Mouse (Mus musculus) heart, embryonic 16.5 days (tissue): ENCODE results near the gene Plekhd1. TPM values are rescaled to one million over a fixed set of nuclear protein-coding genes. Genes with fewer than 3 reads are reported as not detected.

Experiments
- ATAC-seq: fragments of 200-750 bp; cut with Nextera tagmentation; replicated peaks from 2 replicates; pipeline ENCODE4 v1.8.0; 2017; ENCODE audit warnings: moderate number of reproducible peaks; ENCODE audit not compliant: insufficient read depth, low FRiP score; ENCODE audit errors: extremely low read depth
- H3K27ac ChIP-seq: fragments of 300-500 bp; sonication (generic); 2 replicates; pipeline ENCODE4 v1.5.1; 2014; ENCODE audit warnings: mild to moderate bottlenecking, low read length, control low read depth, moderate library complexity
- H3K27me3 ChIP-seq: fragments of 300-500 bp; sonication (generic); 2 replicates; pipeline ENCODE4 v1.6.1; 2014; ENCODE audit warnings: low read length, mixed read lengths; ENCODE audit not compliant: control insufficient read depth, insufficient read depth
- H3K36me3 ChIP-seq: fragments of 300-500 bp; sonication (generic); 2 replicates; pipeline ENCODE4 v1.6.1; 2014; ENCODE audit not compliant: control insufficient read depth, insufficient read depth
- H3K4me1 ChIP-seq: fragments of 300-500 bp; sonication (generic); 2 replicates; pipeline ENCODE4 v1.6.1; 2014; ENCODE audit warnings: low read length, mixed read lengths; ENCODE audit not compliant: control insufficient read depth, insufficient read depth
- H3K4me2 ChIP-seq: fragments of 300-500 bp; sonication (generic); 2 replicates; pipeline ENCODE4 v1.6.1; 2014; ENCODE audit warnings: low read depth, mild to moderate bottlenecking, control low read depth, low read length
- H3K4me3 ChIP-seq: fragments of 300-500 bp; sonication (generic); 2 replicates; pipeline ENCODE4 v1.5.1; 2014; ENCODE audit warnings: mild to moderate bottlenecking, control low read depth, low read length
- H3K9ac ChIP-seq: fragments of 300-500 bp; sonication (generic); 2 replicates; pipeline ENCODE4 v1.6.1; 2014; ENCODE audit warnings: low read length, control low read depth
- H3K9me3 ChIP-seq: fragments of 300-500 bp; sonication (generic); replicated peaks from 2 replicates; pipeline ENCODE4 v1.6.1; 2016; ENCODE audit warnings: low read length; ENCODE audit not compliant: control insufficient read depth
- WGBS: fragments of 180-500 bp; shearing (Covaris S2); extraction: QIAGEN DNeasy Blood & Tissue Kit; methylation state at CpG from one replicate; pipeline ENCODE4 v1.1.7; 2014; 5-methylcytosine and 5-hydroxymethylcytosine counted together
- polyA plus RNA-seq: library from polyadenylated mRNA; unstranded; fragments of >200 nt; fragmentation: Nextera tagmentation; extraction: Ambion mirVana; gene quantifications from 2 replicates; pipeline ENCODE4 v1.2.1, GENCODE M21; 2015

Plekhd1 gene
- 0.28 and 0.65 TPM in 2 replicates for polyA plus RNA-seq

DNA sequence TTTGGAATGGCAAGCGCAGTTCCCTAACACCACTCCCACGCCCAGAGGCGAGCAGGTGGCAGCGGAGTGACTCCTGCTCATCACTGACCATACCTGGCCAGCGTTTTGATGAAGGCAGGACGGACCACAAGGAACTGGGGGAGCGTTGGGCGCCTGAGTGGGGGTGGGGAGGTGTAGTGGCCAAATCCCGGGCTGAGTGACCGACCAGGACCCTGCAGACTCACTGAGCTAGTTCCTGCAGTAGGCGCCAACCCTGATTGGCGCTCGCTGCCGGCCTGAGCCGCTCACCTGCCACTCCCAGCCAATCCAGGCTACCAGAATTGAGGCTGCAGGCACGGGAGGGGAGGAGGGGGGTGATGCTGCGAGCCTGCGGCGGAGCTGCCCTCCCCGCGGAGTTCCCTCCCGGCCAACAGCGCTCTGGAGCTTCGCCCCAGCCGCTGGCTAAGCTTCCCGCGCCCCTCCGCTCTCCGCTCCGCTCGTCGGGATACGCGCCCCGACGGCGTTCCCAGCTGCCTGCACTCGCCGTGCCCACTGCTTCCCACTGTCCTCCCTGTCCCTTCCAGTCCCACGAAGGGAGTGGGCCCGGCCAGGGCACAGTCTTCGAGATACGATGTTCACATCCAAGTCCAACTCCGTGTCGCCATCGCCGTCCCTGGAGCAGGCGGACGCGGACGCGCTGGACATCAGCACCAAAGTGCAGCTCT is at the start of gene Plekhd1:
Gene Plekhd1, plus strand, starts transcription at position 323 of the 704 bp plus-strand sequence.
- H3K9ac ChIP-seq: peak within 1 kb of the TSS; percentile 5; the same call in 1 of the 2 replicates

DNA sequence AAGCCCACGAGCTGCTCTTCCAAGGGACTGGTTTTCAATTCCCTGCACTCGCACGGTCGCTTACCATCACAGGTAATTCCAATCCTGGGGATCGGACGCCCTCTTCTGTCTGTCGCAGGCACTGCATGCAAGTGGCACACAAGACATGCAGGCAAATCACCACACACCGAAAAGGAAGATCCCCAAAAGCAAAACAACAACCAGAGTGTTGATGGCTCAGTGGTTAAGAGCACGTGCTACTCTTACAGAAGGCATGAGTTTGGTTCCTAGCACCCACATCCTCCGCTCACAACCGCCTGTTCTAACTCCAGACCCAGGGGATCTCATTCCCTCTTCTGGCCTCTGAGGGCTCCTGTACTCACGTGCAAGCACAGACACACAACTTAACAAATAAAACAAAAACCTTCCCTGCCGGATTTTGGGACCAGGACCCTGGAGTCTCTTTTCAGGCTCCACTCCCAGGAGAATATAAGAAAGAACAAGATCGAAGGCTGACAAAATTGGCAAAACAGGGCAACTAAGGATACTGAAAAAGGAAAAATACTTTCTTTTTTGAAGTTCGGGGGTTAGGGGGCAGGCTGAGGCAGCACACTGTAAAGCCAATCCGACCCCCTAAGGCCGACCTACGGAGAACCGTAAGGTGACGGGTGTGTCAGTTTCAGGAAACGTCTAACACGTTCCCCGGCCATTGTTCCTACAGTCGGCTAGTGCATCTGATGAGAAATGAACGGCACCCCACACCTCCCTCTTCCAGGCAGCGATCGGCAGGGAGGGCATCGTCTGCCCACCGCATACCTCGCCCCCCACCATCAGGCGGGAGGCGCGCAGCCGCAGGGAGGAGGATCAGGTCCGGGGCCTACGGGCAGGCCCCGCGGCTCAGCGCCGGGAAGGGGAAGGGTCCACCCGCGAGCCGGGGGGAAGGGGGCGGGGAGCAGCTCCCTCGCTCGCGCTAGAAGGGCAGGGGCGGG is 49.4 kb upstream of the Plekhd1 start:
- Histone ChIP-seq H3K9me3 (no peaks in the 10 kb centered on the region), H3K9ac (peak overlapping the region; percentile 97), H3K27me3 (no peaks in the 10 kb centered on the region), H3K4me3 (peak overlapping the region; percentile 83), H3K27ac (peak overlapping the region; percentile 90), H3K4me1 (peaks cover 27% of the 10 kb centered on the region), H3K36me3 (peaks cover 29% of the 10 kb centered on the region), H3K4me2 (peak overlapping the region; percentile 83)
- peak; percentile 35 for ATAC-seq
- WGBS: 3% methylated on average over 48 of the region's 48 CpGs

More for the DNA sequence above, at the start of gene Plekhd1:
- no peaks in the 10 kb centered on the region for H3K36me3 ChIP-seq
- H3K27me3 ChIP-seq: peaks cover 26% of the 10 kb centered on the region
- H3K4me3 ChIP-seq: peak within 1 kb of the TSS; percentile 43
- peaks cover 13% of the 10 kb centered on the region for H3K4me1 ChIP-seq
- H3K9me3 ChIP-seq: no peaks in the 10 kb centered on the region
- 2% methylated on average over 52 of the region's 52 CpGs for WGBS
- peak within 1 kb of the TSS; percentile 63 for H3K4me2 ChIP-seq
- 0 out of 2 replicates have a peak, but pooled peaks have one; percentile 34 for ATAC-seq
- H3K27ac ChIP-seq: no peak within 1 kb of the TSS

- H3K4me2 ChIP-seq: peak within 1 kb of the TSS; percentile 94
- H3K9me3 ChIP-seq: no peaks in the 10 kb centered on the region
- H3K36me3 ChIP-seq: peaks cover 24% of the 10 kb centered on the region
- peak within 1 kb of the TSS; percentile 83 for H3K4me3 ChIP-seq
- peak within 1 kb of the TSS; percentile 90 for H3K27ac ChIP-seq
- WGBS: under 1% methylated on average over 50 of the region's 50 CpGs
- peak; percentile 95 for ATAC-seq
- H3K4me1 ChIP-seq: peaks cover 27% of the 10 kb centered on the region
- H3K27me3 ChIP-seq: no peaks in the 10 kb centered on the region
- peak within 1 kb of the TSS; percentile 97 for H3K9ac ChIP-seq
Measured at GRCm38 (mm10) chr12:80643693-80644505, 48.5 kb upstream of the Plekhd1 start, which contains the start of the genes Slc39a9 and Erh. TSS of gene Slc39a9 (plus strand) at chr12:80643883. TSS of gene Erh (minus strand) at chr12:80644341.

DNA sequence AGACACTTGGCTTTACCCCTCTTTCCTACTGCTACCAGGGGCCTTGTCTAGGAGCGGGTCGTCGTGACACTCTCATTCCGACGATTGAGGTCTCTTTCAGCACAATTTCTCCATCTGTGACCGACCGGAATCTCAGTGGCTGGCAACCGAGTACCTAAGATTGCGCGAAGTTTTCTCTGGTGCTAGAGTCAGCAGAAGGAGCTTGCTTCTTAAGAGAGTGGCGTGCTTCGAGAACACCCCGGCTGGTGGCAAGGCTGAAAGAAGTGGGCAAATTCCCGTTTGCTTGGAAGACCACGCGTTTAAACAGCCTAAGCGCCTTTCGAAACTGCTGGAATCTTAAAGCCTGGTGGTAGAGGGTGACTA is 47.9 kb upstream of the Plekhd1 start:
- Histone ChIP-seq H3K4me1 (peaks cover 27% of the 10 kb centered on the region), H3K4me3 (peak overlapping the region; percentile 83), H3K9me3 (no peaks in the 10 kb centered on the region), H3K27ac (peak overlapping the region; percentile 90), H3K9ac (peak overlapping the region; percentile 97), H3K36me3 (peaks cover 19% of the 10 kb centered on the region), H3K27me3 (no peaks in the 10 kb centered on the region), H3K4me2 (peak overlapping the region; percentile 94)
- ATAC-seq: no peak
- WGBS: 5% methylated on average over 18 of the region's 18 CpGs

DNA sequence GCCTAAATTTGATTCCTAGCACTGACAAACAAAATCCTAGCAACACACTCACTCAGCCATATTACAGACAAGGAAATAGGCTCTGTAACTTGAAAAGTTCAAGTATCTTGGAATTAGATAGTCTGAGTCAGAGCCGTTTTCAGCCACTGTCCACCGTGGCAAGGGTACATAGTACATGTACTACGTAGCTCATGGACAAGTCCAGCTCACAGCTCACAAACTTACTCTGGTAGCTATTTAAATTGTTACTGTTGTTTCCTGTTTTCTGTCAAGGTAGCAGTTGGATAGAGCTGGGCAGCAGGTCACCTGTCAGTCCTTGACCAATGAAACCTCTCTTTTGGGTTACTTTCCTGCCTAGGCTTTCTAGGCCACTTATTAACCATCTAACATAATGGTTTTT is 46.0 kb upstream of the Plekhd1 start:
- Histone ChIP-seq H3K9me3 (no peaks in the 10 kb centered on the region), H3K27me3 (no peaks in the 10 kb centered on the region), H3K4me3 (no peak overlapping the region), H3K27ac (no peak overlapping the region), H3K4me2 (peak overlapping the region; percentile 5; the same call in 1 of the 2 replicates), H3K36me3 (0 out of 2 replicates have a peak, but pooled peaks cover 4% of the 10 kb centered on the region), H3K9ac (no peak overlapping the region), H3K4me1 (peaks cover 27% of the 10 kb centered on the region)
- WGBS: 89% methylated on average over 3 of the region's 3 CpGs
- no peak for ATAC-seq

GRCm38 (mm10) chr12:80653951-80654658 is 38.3 kb upstream of the Plekhd1 start:
- Histone ChIP-seq H3K4me3 (no peak overlapping the region), H3K36me3 (no peaks in the 10 kb centered on the region), H3K9ac (0 out of 2 replicates have a peak overlapping the region, but pooled peaks have one; percentile 9), H3K4me1 (peaks cover 8% of the 10 kb centered on the region), H3K27me3 (no peaks in the 10 kb centered on the region), H3K9me3 (no peaks in the 10 kb centered on the region), H3K27ac (peak overlapping the region; percentile 51), H3K4me2 (no peak overlapping the region)
- 75% methylated on average over 7 of the region's 7 CpGs for WGBS
- no peak for ATAC-seq

DNA sequence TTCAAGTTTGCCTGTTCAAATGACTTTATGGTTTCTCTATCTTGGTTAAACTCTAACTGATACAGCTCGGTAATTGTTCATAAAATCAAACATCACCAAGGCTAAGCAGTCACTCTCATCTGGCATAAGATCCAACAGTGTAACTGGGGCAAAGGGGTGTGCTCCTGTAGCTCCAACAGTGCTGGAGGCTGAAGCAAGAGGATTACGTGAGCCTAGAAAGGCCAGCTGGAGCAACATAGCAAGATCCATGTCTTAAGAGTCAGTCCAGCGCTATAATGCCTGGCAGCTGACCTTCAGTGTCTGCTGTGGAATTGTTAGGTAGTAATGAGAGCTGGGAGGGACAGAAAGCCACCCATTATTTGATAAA is 37.7 kb upstream of the Plekhd1 start:
- Histone ChIP-seq H3K4me3 (no peak overlapping the region), H3K4me2 (no peak overlapping the region), H3K9ac (no peak overlapping the region), H3K4me1 (peaks cover 8% of the 10 kb centered on the region), H3K36me3 (no peaks in the 10 kb centered on the region), H3K27me3 (no peaks in the 10 kb centered on the region), H3K9me3 (no peaks in the 10 kb centered on the region), H3K27ac (no peak overlapping the region)
- WGBS: 88% methylated on average over 3 of the region's 3 CpGs
- no peak for ATAC-seq

GRCm38 (mm10) chr12:80658661-80659060 is 33.7 kb upstream of the Plekhd1 start:
- no peak for ATAC-seq
- Histone ChIP-seq H3K9me3 (no peaks in the 10 kb centered on the region), H3K4me1 (peaks cover 11% of the 10 kb centered on the region), H3K27me3 (no peaks in the 10 kb centered on the region), H3K4me2 (no peak overlapping the region), H3K36me3 (peaks cover 8% of the 10 kb centered on the region), H3K4me3 (no peak overlapping the region), H3K27ac (no peak overlapping the region), H3K9ac (no peak overlapping the region)
- 74% methylated on average over 6 of the region's 6 CpGs for WGBS
